Mouse (Mus musculus) forebrain, embryonic 16.5 days (tissue): ENCODE measurements at regions not wholly inside any gene's neighbourhood (a gene's known extent, or its start where the extent isn't known, plus 50 kb on each side); places are given as distances from the start of the nearest gene placed in this dataset.

Source experiments
- ATAC-seq: fragments of 200-750 bp; cut with Nextera tagmentation; 2 replicates; pipeline ENCODE4 v1.8.0; 2017; ENCODE audit warnings: mild to moderate bottlenecking, moderate library complexity
- H3K27ac ChIP-seq: fragments of 300-500 bp; sonication (generic); 2 replicates; pipeline ENCODE4 v1.5.1; 2014; ENCODE audit warnings: low read length, control low read depth
- H3K27me3 ChIP-seq: fragments of 300-500 bp; sonication (generic); replicated peaks from 2 replicates; pipeline ENCODE4 v1.6.1; 2014; ENCODE audit warnings: low read length; ENCODE audit not compliant: control insufficient read depth, insufficient read depth
- H3K36me3 ChIP-seq: fragments of 300-500 bp; sonication (generic); 2 replicates; pipeline ENCODE4 v1.6.1; 2014; ENCODE audit not compliant: control insufficient read depth, insufficient read depth
- H3K4me1 ChIP-seq: fragments of 300-500 bp; sonication (generic); replicated peaks from 2 replicates; pipeline ENCODE4 v1.6.1; 2014; ENCODE audit warnings: low read length; ENCODE audit not compliant: control insufficient read depth, insufficient read depth
- H3K4me2 ChIP-seq: fragments of 300-500 bp; sonication (generic); 2 replicates; pipeline ENCODE4 v1.6.1; 2014; ENCODE audit warnings: mild to moderate bottlenecking, low read length, control low read depth
- H3K4me3 ChIP-seq: fragments of 300-500 bp; sonication (generic); replicated peaks from 2 replicates; pipeline ENCODE4 v1.5.1; 2014; ENCODE audit warnings: mild to moderate bottlenecking, low read length, control low read depth
- H3K9ac ChIP-seq: fragments of 300-500 bp; sonication (generic); replicated peaks from 2 replicates; pipeline ENCODE4 v1.6.1; 2014; ENCODE audit warnings: low read depth, low read length, control low read depth
- H3K9me3 ChIP-seq: fragments of 300-500 bp; sonication (generic); 2 replicates; pipeline ENCODE4 v1.6.1; 2016; ENCODE audit warnings: low read length; ENCODE audit not compliant: control insufficient read depth
- WGBS: fragments of 180-500 bp; shearing (Covaris S2); extraction: QIAGEN DNeasy Blood & Tissue Kit; methylation state at CpG from one replicate; pipeline ENCODE4 v1.1.7; 2014; 5-methylcytosine and 5-hydroxymethylcytosine counted together

GRCm38 (mm10) chr13:69414813-69415212 lies 118.7 kb upstream of the Nsun2 start:
- no peak overlapping the region for H3K4me2 ChIP-seq
- 89% methylated on average over 7 of the region's 7 CpGs for WGBS
- ATAC-seq, result no peak

DNA sequence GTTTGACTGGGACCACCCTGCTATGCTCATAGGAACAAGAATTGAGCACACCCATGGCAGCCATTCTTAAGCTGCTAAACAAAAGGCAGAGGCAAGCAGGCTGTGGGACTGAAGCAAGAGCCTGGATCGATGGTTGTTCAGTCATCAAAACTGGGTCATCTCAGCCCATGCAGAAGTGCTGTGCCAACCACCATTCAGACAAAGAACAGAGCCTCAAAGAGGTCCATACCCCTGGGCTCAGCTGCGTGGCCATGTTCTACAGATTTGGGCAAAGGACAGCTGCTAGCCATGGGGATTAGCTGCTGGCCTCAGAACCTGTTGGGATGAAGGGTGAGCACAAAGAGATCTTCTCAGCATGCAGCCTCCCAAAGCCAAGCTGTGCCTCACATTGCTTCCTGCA lies 116.8 kb upstream of the Nsun2 start:
- 38% methylated on average over 2 of the region's 2 CpGs for WGBS
- ATAC-seq, result no peak

More at GRCm38 (mm10) chr13:69414813-69415212, 118.7 kb upstream of the Nsun2 start:
- H3K9ac ChIP-seq, result no peak overlapping the region
- H3K4me1 ChIP-seq, result no peaks in the 10 kb centered on the region
- no peaks in the 10 kb centered on the region for H3K36me3 ChIP-seq
- H3K27ac ChIP-seq, result no peak overlapping the region
- no peak overlapping the region for H3K4me3 ChIP-seq
- no peaks in the 10 kb centered on the region for H3K9me3 ChIP-seq
- H3K27me3 ChIP-seq, result no peaks in the 10 kb centered on the region

DNA sequence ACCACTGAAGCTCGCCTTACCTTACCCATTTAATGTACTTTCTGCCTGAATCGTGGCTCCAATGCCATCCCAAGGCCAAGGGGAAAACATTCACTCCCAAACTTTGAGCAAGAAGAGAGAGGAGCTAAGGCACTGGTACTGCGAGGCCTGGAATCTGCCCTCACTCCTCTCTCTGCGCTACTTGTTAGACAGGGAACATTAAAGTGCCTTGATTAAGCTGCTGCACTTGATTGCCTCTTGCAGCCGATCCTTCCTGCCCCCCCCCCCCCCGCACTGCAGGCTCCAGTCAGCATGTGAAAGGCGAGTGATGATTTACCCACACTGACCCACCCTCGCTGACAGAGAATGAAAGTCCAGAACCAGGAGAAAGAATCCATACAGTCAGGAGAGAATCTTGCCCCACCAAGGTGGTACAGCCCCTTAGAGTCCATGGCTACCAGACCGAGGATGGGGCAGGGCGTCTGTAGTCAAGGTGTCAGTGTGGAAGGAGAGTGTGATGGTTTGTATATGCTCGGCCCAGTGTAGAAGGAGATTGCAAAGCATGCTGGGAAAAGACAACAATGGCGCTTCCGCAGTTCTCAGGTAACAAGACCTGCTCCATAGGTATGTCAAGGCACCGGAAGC lies 115.6 kb upstream of the Nsun2 start:
- 87% methylated on average over 14 of the region's 14 CpGs for WGBS
- Histone ChIP-seq H3K9ac (no peak overlapping the region), H3K9me3 (no peaks in the 10 kb centered on the region), H3K36me3 (no peaks in the 10 kb centered on the region), H3K27ac (no peak overlapping the region), H3K4me1 (no peaks in the 10 kb centered on the region), H3K4me3 (no peak overlapping the region), H3K27me3 (no peaks in the 10 kb centered on the region), H3K4me2 (no peak overlapping the region)
- ATAC-seq, result no peak

More for the DNA sequence above, 116.8 kb upstream of the Nsun2 start:
- Histone ChIP-seq H3K9ac (no peak overlapping the region), H3K4me1 (no peaks in the 10 kb centered on the region), H3K4me3 (no peak overlapping the region), H3K9me3 (no peaks in the 10 kb centered on the region), H3K27me3 (no peaks in the 10 kb centered on the region), H3K4me2 (no peak overlapping the region), H3K27ac (no peak overlapping the region), H3K36me3 (no peaks in the 10 kb centered on the region)

GRCm38 (mm10) chr13:69420166-69420565 lies 113.4 kb upstream of the Nsun2 start:
- no peak for ATAC-seq
- H3K4me3 ChIP-seq, result no peak overlapping the region
- no peaks in the 10 kb centered on the region for H3K4me1 ChIP-seq
- H3K27ac ChIP-seq, result no peak overlapping the region
- H3K9me3 ChIP-seq, result no peaks in the 10 kb centered on the region
- no peak overlapping the region for H3K4me2 ChIP-seq
- no peak overlapping the region for H3K9ac ChIP-seq
- no peaks in the 10 kb centered on the region for H3K36me3 ChIP-seq
- WGBS, result 89% methylated on average over 8 of the region's 8 CpGs
- no peaks in the 10 kb centered on the region for H3K27me3 ChIP-seq

DNA sequence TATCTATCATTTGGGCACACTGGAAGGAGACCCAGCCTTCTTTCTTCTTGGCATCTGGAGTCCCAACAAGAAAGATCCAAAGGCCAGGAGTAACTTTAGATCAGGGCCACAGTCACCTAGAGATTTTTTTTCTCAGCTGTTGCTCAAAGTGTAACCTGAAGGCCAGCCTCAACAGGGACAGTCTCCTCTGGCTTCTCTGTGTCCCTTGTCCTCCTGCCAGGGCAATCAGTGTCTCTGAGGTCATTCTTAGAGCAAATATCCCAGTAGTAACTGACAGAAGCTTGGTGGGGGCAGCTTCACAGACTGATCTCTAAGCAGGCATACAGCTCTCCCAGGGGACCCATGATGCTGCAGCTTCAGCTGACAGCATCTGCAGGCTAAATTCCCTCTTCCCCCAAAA lies 111.6 kb upstream of the Nsun2 start:
- Histone ChIP-seq H3K4me2 (no peak overlapping the region), H3K4me3 (no peak overlapping the region), H3K4me1 (no peaks in the 10 kb centered on the region), H3K36me3 (no peaks in the 10 kb centered on the region), H3K27me3 (no peaks in the 10 kb centered on the region), H3K27ac (no peak overlapping the region), H3K9me3 (no peaks in the 10 kb centered on the region), H3K9ac (no peak overlapping the region)
- no peak for ATAC-seq

DNA sequence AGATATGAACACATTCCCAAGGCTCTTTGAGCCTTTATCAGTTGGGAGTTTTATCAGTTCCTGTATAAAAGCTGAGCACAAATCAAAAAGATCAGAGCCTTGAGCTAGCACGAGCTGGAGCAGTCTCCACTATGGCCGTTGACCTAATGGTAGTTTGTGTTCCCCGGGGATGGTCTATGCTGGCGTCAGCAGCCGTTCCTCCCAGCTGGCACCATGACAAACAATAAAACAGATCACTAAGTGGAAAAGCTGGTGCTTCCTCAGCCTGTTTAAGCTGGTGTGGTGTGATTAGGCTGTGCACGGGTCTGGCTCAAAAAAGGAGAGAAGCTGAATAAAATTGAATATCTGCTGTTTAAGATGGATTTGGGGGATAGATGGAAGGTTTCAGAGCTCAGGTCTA lies 107.4 kb upstream of the Nsun2 start:
- no peak overlapping the region for H3K9ac ChIP-seq
- no peaks in the 10 kb centered on the region for H3K27me3 ChIP-seq
- no peaks in the 10 kb centered on the region for H3K36me3 ChIP-seq
- H3K27ac ChIP-seq, result no peak overlapping the region
- ATAC-seq, result no peak
- no peak overlapping the region for H3K4me2 ChIP-seq
- WGBS, result 60% methylated on average over 6 of the region's 6 CpGs
- 0 out of 2 replicates have a peak, but pooled peaks cover 3% of the 10 kb centered on the region for H3K4me1 ChIP-seq
- H3K9me3 ChIP-seq, result no peaks in the 10 kb centered on the region
- H3K4me3 ChIP-seq, result no peak overlapping the region

- no peak overlapping the region for H3K9ac ChIP-seq
- H3K9me3 ChIP-seq, result no peaks in the 10 kb centered on the region
- no peaks in the 10 kb centered on the region for H3K36me3 ChIP-seq
- 48% methylated on average over 5 of the region's 5 CpGs for WGBS
- H3K4me3 ChIP-seq, result no peak overlapping the region
- H3K4me1 ChIP-seq, result 0 out of 2 replicates have a peak, but pooled peaks cover 3% of the 10 kb centered on the region
- H3K27me3 ChIP-seq, result no peaks in the 10 kb centered on the region
- no peak overlapping the region; the same call in 1 of the 2 replicates for H3K27ac ChIP-seq
- no peak overlapping the region for H3K4me2 ChIP-seq
- ATAC-seq, result peak; percentile 76
Measured at GRCm38 (mm10) chr13:69429596-69429995, 104.0 kb upstream of the Nsun2 start.

GRCm38 (mm10) chr13:69433461-69434323 lies 99.9 kb upstream of the Nsun2 start:
- 0 out of 2 replicates have a peak, but pooled peaks cover 3% of the 10 kb centered on the region for H3K4me1 ChIP-seq

GRCm38 (mm10) chr13:69439486-69439885 lies 94.1 kb upstream of the Nsun2 start:
- WGBS, result 90% methylated on average over 9 of the region's 9 CpGs
- Histone ChIP-seq H3K36me3 (no peaks in the 10 kb centered on the region), H3K4me1 (no peaks in the 10 kb centered on the region), H3K4me2 (no peak overlapping the region), H3K27ac (no peak overlapping the region), H3K9ac (no peak overlapping the region), H3K9me3 (no peaks in the 10 kb centered on the region), H3K4me3 (no peak overlapping the region), H3K27me3 (no peaks in the 10 kb centered on the region)
- ATAC-seq, result no peak

More at GRCm38 (mm10) chr13:69433461-69434323, 99.9 kb upstream of the Nsun2 start:
- Histone ChIP-seq H3K4me3 (no peak overlapping the region), H3K9me3 (no peaks in the 10 kb centered on the region), H3K9ac (no peak overlapping the region), H3K27me3 (no peaks in the 10 kb centered on the region), H3K36me3 (no peaks in the 10 kb centered on the region), H3K27ac (no peak overlapping the region), H3K4me2 (no peak overlapping the region)
- WGBS, result 89% methylated on average over 8 of the region's 8 CpGs
- ATAC-seq, result no peak
